Mouse (Mus musculus): Measurements from ENCODE around the gene Tmem86b. TPM values are rescaled to one million over a fixed set of nuclear protein-coding genes. Genes with fewer than 3 reads are reported as not detected.

Tmem86b gene
- polyA plus RNA-seq, 1 experiment from 2014 or later, result 1.5 TPM

GRCm38 (mm10) chr7:4663179-4663578 is 32.0 kb upstream of the Tmem86b start:
- WGBS, result 74% methylated on average over 8 of the region's 8 CpGs
- Histone ChIP-seq H3K27ac (ENCODE audit: low read depth, low read length) (no peak overlapping the region), H3K4me3 (ENCODE audit: low read depth, low read length) (no peak overlapping the region), H3K4me2 (ENCODE audit: low read depth) (no peak overlapping the region), H3K27me3 (ENCODE audit: control insufficient read depth, insufficient read depth, low read length) (no peaks in the 10 kb centered on the region), H3K9ac (ENCODE audit: low read length) (no peak overlapping the region), H3K36me3 (ENCODE audit: control insufficient read depth, insufficient read depth, low read length) (peaks cover 4% of the 10 kb centered on the region; the same call in 1 of the 2 replicates), H3K9me3 (ENCODE audit: control insufficient read depth, low read length) (no peaks in the 10 kb centered on the region), H3K4me1 (ENCODE audit: control insufficient read depth, insufficient read depth, low read length) (0 out of 2 replicates have a peak, but pooled peaks cover 3% of the 10 kb centered on the region)
- no peak for DNase-seq (ENCODE audit: low spot score)
- no peak for ATAC-seq (ENCODE audit: insufficient read depth, low FRiP score, low TSS enrichment)

- H3K4me1 ChIP-seq (ENCODE audit: control insufficient read depth, insufficient read depth, low read length), result peaks cover 15% of the 10 kb centered on the region
- H3K4me2 ChIP-seq (ENCODE audit: low read depth), result peak overlapping the region; percentile 58
- ATAC-seq (ENCODE audit: insufficient read depth, low FRiP score, low TSS enrichment) (no peak), DNase-seq (ENCODE audit: low spot score) (no peak)
- peaks cover 4% of the 10 kb centered on the region; the same call in 1 of the 2 replicates for H3K36me3 ChIP-seq (ENCODE audit: control insufficient read depth, insufficient read depth, low read length)
- peak overlapping the region; percentile 93 for H3K27ac ChIP-seq (ENCODE audit: low read depth, low read length)
- WGBS, result 69% methylated on average over 3 of the region's 3 CpGs
- no peaks in the 10 kb centered on the region for H3K27me3 ChIP-seq (ENCODE audit: control insufficient read depth, insufficient read depth, low read length)
- peak overlapping the region; percentile 85 for H3K4me3 ChIP-seq (ENCODE audit: low read depth, low read length)
- no peaks in the 10 kb centered on the region for H3K9me3 ChIP-seq (ENCODE audit: control insufficient read depth, low read length)
- H3K9ac ChIP-seq (ENCODE audit: low read length), result peak overlapping the region; percentile 91
Observed at GRCm38 (mm10) chr7:4659911-4660443, 28.8 kb upstream of the Tmem86b start.

DNA sequence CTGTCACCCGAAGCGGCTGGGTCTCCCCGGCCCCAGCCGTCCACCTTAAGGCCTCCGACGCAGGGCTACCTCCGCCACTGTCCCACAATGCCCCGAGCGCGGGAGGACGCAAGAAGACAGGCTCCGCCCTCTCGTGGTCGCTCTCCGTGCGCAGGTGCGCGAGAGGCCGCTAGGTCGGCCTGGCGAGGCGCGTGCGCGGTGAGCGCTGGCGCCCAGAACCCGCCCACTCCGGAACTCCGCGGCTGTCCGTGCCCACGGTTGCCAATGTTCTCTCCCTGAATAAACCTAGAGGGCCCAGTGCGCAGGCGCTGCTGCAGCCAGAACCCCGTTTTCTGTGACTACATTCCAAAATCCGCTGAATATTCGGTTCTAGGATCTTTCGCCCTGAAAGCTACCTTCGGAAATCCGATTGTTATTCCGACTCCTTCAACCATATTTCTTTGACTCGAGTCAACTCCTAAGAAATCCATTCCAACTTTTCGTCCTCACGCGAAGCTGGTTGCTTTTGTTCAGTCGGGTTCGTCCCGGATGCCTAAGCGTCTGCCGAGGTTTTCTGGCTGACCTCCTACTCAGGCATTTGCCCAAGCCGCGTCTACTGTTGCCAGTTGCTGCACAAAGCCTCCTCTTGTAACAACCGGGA is 27.8 kb upstream of the Tmem86b start, which contains the start of gene Ppp6r1:
Gene Ppp6r1 (minus strand): TSS at position 108 of the 640 bp plus-strand sequence.
- Histone ChIP-seq H3K27me3 (ENCODE audit: control insufficient read depth, insufficient read depth, low read length) (no peaks in the 10 kb centered on the region), H3K4me3 (ENCODE audit: low read depth, low read length) (peak within 1 kb of the TSS; percentile 85), H3K27ac (ENCODE audit: low read depth, low read length) (peak within 1 kb of the TSS; percentile 93), H3K9ac (ENCODE audit: low read length) (peak within 1 kb of the TSS; percentile 91), H3K9me3 (ENCODE audit: control insufficient read depth, low read length) (no peaks in the 10 kb centered on the region), H3K36me3 (ENCODE audit: control insufficient read depth, insufficient read depth, low read length) (no peaks in the 10 kb centered on the region), H3K4me1 (ENCODE audit: control insufficient read depth, insufficient read depth, low read length) (peaks cover 15% of the 10 kb centered on the region), H3K4me2 (ENCODE audit: low read depth) (peak within 1 kb of the TSS; percentile 58)
- DNase-seq (ENCODE audit: low spot score) (peak; percentile 98), ATAC-seq (ENCODE audit: insufficient read depth, low FRiP score, low TSS enrichment) (peak; percentile 97)
- WGBS, result under 1% methylated on average over 54 of the region's 54 CpGs

DNA sequence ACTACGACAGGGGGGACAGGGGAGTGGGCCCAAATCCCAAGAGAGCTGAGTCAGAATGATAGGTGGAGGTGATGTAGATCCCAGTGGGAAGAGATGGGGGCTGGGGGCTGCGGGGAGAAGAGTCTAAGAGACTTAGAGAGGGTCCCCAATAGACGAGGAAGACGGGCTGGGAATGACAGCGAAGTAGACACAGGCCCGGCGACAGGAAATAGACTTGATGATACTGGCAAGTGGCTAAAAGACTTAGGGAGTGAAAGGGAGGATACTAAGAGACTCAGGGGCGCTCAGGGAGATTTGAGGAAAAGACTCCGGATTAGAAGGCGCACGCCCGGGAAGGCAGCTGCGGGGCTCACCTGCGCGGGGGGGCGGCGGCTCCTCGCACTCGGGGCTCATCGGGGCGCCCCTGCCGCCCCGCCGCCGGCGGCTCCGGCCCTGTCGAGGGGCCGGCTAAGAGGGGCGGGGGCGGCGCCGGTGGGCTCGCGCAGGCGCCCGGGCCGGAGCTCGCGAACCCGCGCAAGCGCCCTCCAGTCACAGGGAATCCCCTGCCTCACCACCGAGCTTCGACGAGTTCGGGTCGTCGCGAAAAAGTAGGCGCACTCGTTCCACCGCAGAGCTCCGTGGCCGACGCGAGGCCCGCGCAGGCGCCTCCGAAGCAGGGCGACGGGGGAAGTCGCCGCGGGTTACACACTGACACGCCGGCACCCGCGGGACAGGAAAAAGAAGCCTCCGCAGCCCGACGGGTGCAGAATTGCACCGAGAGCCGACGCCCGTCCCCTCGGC is 27.1 kb upstream of the Tmem86b start:
- H3K27ac ChIP-seq (ENCODE audit: low read depth, low read length), result peak overlapping the region; percentile 93
- H3K27me3 ChIP-seq (ENCODE audit: control insufficient read depth, insufficient read depth, low read length), result no peaks in the 10 kb centered on the region
- peak overlapping the region; percentile 91 for H3K9ac ChIP-seq (ENCODE audit: low read length)
- no peaks in the 10 kb centered on the region for H3K9me3 ChIP-seq (ENCODE audit: control insufficient read depth, low read length)
- H3K4me1 ChIP-seq (ENCODE audit: control insufficient read depth, insufficient read depth, low read length), result peaks cover 15% of the 10 kb centered on the region
- no peaks in the 10 kb centered on the region for H3K36me3 ChIP-seq (ENCODE audit: control insufficient read depth, insufficient read depth, low read length)
- ATAC-seq (ENCODE audit: insufficient read depth, low FRiP score, low TSS enrichment), result peak; percentile 81
- peak overlapping the region; percentile 58 for H3K4me2 ChIP-seq (ENCODE audit: low read depth)
- under 1% methylated on average over 67 of the region's 78 CpGs for WGBS
- DNase-seq (ENCODE audit: low spot score), result no peak
- H3K4me3 ChIP-seq (ENCODE audit: low read depth, low read length), result peak overlapping the region; percentile 85

DNA sequence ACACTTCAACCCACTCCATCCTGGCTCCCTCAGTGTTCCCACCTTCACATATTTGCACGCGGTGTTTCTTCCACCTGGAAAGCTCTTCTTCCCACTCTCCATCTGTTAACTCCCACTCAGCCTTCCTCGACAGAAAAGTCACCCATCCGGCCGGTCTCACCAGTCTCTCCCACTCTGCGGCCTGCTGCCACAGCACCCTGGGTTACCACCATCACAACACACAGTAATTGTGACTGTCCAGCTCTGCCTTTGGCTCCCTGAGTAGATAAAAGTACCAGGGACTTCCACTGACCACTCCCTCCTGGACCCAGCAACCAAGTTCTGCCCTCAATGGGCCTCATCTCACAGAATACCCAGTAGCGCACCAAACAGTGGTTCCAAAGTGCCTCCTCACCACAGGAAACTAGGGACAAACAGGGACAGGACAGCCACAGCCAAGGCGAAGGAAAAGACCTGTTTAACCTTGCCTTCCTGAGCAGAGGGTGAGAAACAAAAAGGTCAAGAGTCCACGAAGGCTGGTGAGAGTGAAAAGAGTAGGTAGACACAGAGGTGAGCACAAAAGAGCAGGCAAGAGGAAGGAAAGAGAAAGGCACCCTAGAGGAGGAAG is 26.4 kb upstream of the Tmem86b start:
- no peak for ATAC-seq (ENCODE audit: insufficient read depth, low FRiP score, low TSS enrichment)
- H3K9me3 ChIP-seq (ENCODE audit: control insufficient read depth, low read length), result no peaks in the 10 kb centered on the region
- DNase-seq (ENCODE audit: low spot score), result no peak
- no peaks in the 10 kb centered on the region for H3K36me3 ChIP-seq (ENCODE audit: control insufficient read depth, insufficient read depth, low read length)
- no peak overlapping the region for H3K27ac ChIP-seq (ENCODE audit: low read depth, low read length)
- peak overlapping the region; percentile 85 for H3K4me3 ChIP-seq (ENCODE audit: low read depth, low read length)
- no peaks in the 10 kb centered on the region for H3K27me3 ChIP-seq (ENCODE audit: control insufficient read depth, insufficient read depth, low read length)
- peak overlapping the region; percentile 91 for H3K9ac ChIP-seq (ENCODE audit: low read length)
- H3K4me2 ChIP-seq (ENCODE audit: low read depth), result peak overlapping the region; percentile 58
- H3K4me1 ChIP-seq (ENCODE audit: control insufficient read depth, insufficient read depth, low read length), result peaks cover 15% of the 10 kb centered on the region
- WGBS, result 62% methylated on average over 9 of the region's 9 CpGs

GRCm38 (mm10) chr7:4656818-4657217 is 25.6 kb upstream of the Tmem86b start:
- no peak for ATAC-seq (ENCODE audit: insufficient read depth, low FRiP score, low TSS enrichment)
- 61% methylated on average over 1 of the region's 1 CpGs for WGBS
- Histone ChIP-seq H3K4me1 (ENCODE audit: control insufficient read depth, insufficient read depth, low read length) (peaks cover 15% of the 10 kb centered on the region), H3K4me3 (ENCODE audit: low read depth, low read length) (no peak overlapping the region), H3K36me3 (ENCODE audit: control insufficient read depth, insufficient read depth, low read length) (no peaks in the 10 kb centered on the region), H3K27ac (ENCODE audit: low read depth, low read length) (no peak overlapping the region), H3K4me2 (ENCODE audit: low read depth) (peak overlapping the region; percentile 58; the same call in 1 of the 2 replicates), H3K27me3 (ENCODE audit: control insufficient read depth, insufficient read depth, low read length) (no peaks in the 10 kb centered on the region), H3K9ac (ENCODE audit: low read length) (no peak overlapping the region; the same call in 1 of the 2 replicates), H3K9me3 (ENCODE audit: control insufficient read depth, low read length) (no peaks in the 10 kb centered on the region)
- no peak for DNase-seq (ENCODE audit: low spot score)

DNA sequence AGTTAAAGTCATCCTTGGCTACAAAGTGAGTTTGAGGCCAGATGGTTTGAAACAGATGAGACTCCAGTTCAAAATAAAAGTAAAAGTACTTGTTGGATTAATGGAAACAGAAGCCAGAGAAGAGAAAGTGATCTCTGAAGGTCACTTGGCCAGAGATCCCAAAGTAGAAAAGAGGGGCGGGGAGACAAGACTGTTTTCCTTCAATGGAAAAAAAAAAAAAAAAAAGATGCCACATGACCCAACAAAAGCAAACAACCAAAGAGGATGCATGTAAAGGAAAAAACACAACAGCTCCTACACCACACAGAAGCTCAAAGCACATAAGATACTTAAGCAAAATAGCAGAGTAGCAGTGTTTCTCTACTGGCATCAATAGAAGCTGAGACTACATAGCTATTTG is 24.7 kb upstream of the Tmem86b start:
- Histone ChIP-seq H3K27me3 (ENCODE audit: control insufficient read depth, insufficient read depth, low read length) (no peaks in the 10 kb centered on the region), H3K4me1 (ENCODE audit: control insufficient read depth, insufficient read depth, low read length) (peaks cover 15% of the 10 kb centered on the region), H3K9me3 (ENCODE audit: control insufficient read depth, low read length) (no peaks in the 10 kb centered on the region), H3K4me3 (ENCODE audit: low read depth, low read length) (no peak overlapping the region), H3K9ac (ENCODE audit: low read length) (no peak overlapping the region), H3K36me3 (ENCODE audit: control insufficient read depth, insufficient read depth, low read length) (no peaks in the 10 kb centered on the region), H3K27ac (ENCODE audit: low read depth, low read length) (no peak overlapping the region), H3K4me2 (ENCODE audit: low read depth) (no peak overlapping the region)
- 89% methylated on average over 1 of the region's 1 CpGs for WGBS
- no peak for ATAC-seq (ENCODE audit: insufficient read depth, low FRiP score, low TSS enrichment)
- DNase-seq (ENCODE audit: low spot score), result no peak

- H3K4me3 ChIP-seq (ENCODE audit: low read depth, low read length), result no peak overlapping the region
- no peak overlapping the region for H3K4me2 ChIP-seq (ENCODE audit: low read depth)
- H3K27ac ChIP-seq (ENCODE audit: low read depth, low read length), result no peak overlapping the region
- WGBS, result 88% methylated on average over 4 of the region's 4 CpGs
- H3K9me3 ChIP-seq (ENCODE audit: control insufficient read depth, low read length), result no peaks in the 10 kb centered on the region
- no peak for ATAC-seq (ENCODE audit: insufficient read depth, low FRiP score, low TSS enrichment)
- no peaks in the 10 kb centered on the region for H3K36me3 ChIP-seq (ENCODE audit: control insufficient read depth, insufficient read depth, low read length)
- no peak for DNase-seq (ENCODE audit: low spot score)
- no peak overlapping the region for H3K9ac ChIP-seq (ENCODE audit: low read length)
- no peaks in the 10 kb centered on the region for H3K27me3 ChIP-seq (ENCODE audit: control insufficient read depth, insufficient read depth, low read length)
- H3K4me1 ChIP-seq (ENCODE audit: control insufficient read depth, insufficient read depth, low read length), result peaks cover 15% of the 10 kb centered on the region
Observed at GRCm38 (mm10) chr7:4655393-4655792, 24.2 kb upstream of the Tmem86b start.

Data from neural tube, embryonic 11.5 days (tissue).